Mouse (Mus musculus) limb, embryonic 14.5 days (tissue): ENCODE data around the gene Fggy. TPM values are rescaled to one million over a fixed set of nuclear protein-coding genes. Genes with fewer than 3 reads are reported as not detected.

Source experiments
- ATAC-seq: fragments of 200-750 bp; cut with Nextera tagmentation; 2 replicates; pipeline ENCODE4 v1.8.0; 2017; ENCODE audit warnings: low read depth, moderate number of reproducible peaks, moderate TSS enrichment; ENCODE audit not compliant: low FRiP score
- DNase-seq: peaks from one replicate; pipeline ENCODE4 v3.0.0-alpha.2; 2015; ENCODE audit warnings: low spot score
- H3K27ac ChIP-seq: fragments of 300-500 bp; sonication (generic); replicated peaks from 2 replicates; pipeline ENCODE4 v1.5.1; 2014; ENCODE audit warnings: low read depth, mild to moderate bottlenecking, low read length, moderate library complexity, mixed read lengths
- H3K27me3 ChIP-seq: fragments of 300-500 bp; sonication (generic); 2 replicates; pipeline ENCODE4 v1.6.1; 2014; ENCODE audit warnings: low read length, mixed read lengths; ENCODE audit not compliant: control insufficient read depth, insufficient read depth
- H3K36me3 ChIP-seq: fragments of 300-500 bp; sonication (generic); 2 replicates; pipeline ENCODE4 v1.6.1; 2014; ENCODE audit warnings: mild to moderate bottlenecking, low read length, moderate library complexity, mixed read lengths; ENCODE audit not compliant: control insufficient read depth, insufficient read depth
- H3K4me1 ChIP-seq: fragments of 300-500 bp; sonication (generic); 2 replicates; pipeline ENCODE4 v1.6.1; 2014; ENCODE audit warnings: antibody characterized with exemption, low read length, mixed read lengths; ENCODE audit not compliant: control insufficient read depth, insufficient read depth
- H3K4me2 ChIP-seq: fragments of 300-500 bp; sonication (generic); replicated peaks from 2 replicates; pipeline ENCODE4 v1.6.1; 2014; ENCODE audit warnings: low read depth, mild to moderate bottlenecking, low read length, moderate library complexity; ENCODE audit not compliant: severe bottlenecking
- H3K4me3 ChIP-seq: fragments of 300-500 bp; sonication (generic); replicated peaks from 2 replicates; pipeline ENCODE4 v1.5.1; 2014; ENCODE audit warnings: low read length
- H3K9ac ChIP-seq: fragments of 300-500 bp; sonication (generic); 2 replicates; pipeline ENCODE4 v1.6.1; 2014; ENCODE audit warnings: mild to moderate bottlenecking, low read depth, low read length, moderate library complexity; ENCODE audit not compliant: severe bottlenecking
- H3K9me3 ChIP-seq: fragments of 300-500 bp; sonication (generic); 2 replicates; pipeline ENCODE4 v1.6.1; 2016; ENCODE audit warnings: low read length; ENCODE audit not compliant: control insufficient read depth
- POLR2A ChIP-seq: fragments of 200-500 bp; IDR thresholded peaks from 2 replicates; pipeline ENCODE4 v1.8.0; 2012; ENCODE audit warnings: inconsistent platforms, mild to moderate bottlenecking, moderate library complexity, borderline replicate concordance; ENCODE audit not compliant: insufficient read depth, insufficient read length; ENCODE audit errors: extremely low read depth
- WGBS: fragments of 180-500 bp; shearing (Covaris S2); extraction: QIAGEN DNeasy Blood & Tissue Kit; methylation state at CpG from one replicate; pipeline ENCODE4 v1.1.7; 2014; 5-methylcytosine and 5-hydroxymethylcytosine counted together
- polyA plus RNA-seq, 2 experiments: library from polyadenylated mRNA; depleted of rRNA in 1 of 2; stranded (reverse) in 1 of 2; unstranded in 1 of 2; fragments of >200 nt; fragmentation: Nextera tagmentation in 1 of 2; extraction: Ambion mirVana in 1 of 2; gene quantifications; 2 replicates each; pipeline versions ENCODE4 v1.2.1 to v1.2.3; 2012 to 2014

Fggy gene
- polyA plus RNA-seq, 2 experiments: 5.7 to 7.8 TPM

- Histone ChIP-seq H3K27me3 (no peaks in the 10 kb centered on the region), H3K9me3 (no peaks in the 10 kb centered on the region), H3K27ac (no peak overlapping the region), H3K4me2 (no peak overlapping the region), H3K9ac (no peak overlapping the region), H3K4me3 (no peak overlapping the region), H3K36me3 (no peaks in the 10 kb centered on the region), H3K4me1 (0 out of 2 replicates have a peak, but pooled peaks cover 3% of the 10 kb centered on the region)
- no peak for TF ChIP-seq POLR2A
- no peak for ATAC-seq
- WGBS: 39% methylated on average over 3 of the region's 3 CpGs
- no peak for DNase-seq
Observed at GRCm38 (mm10) chr4:95575411-95575911, 18.2 kb downstream of the Fggy start.

GRCm38 (mm10) chr4:95579183-95579582 is 21.9 kb downstream of the Fggy start:
- no peak for ATAC-seq
- no peak for TF ChIP-seq POLR2A
- H3K27ac ChIP-seq: no peak overlapping the region

GRCm38 (mm10) chr4:95584107-95584762 is 26.9 kb downstream of the Fggy start:
- H3K4me2 ChIP-seq: no peak overlapping the region
- no peak overlapping the region for H3K9ac ChIP-seq
- 44% methylated on average over 4 of the region's 4 CpGs for WGBS
- H3K4me1 ChIP-seq: peaks cover 5% of the 10 kb centered on the region; the same call in 1 of the 2 replicates
- H3K27me3 ChIP-seq: no peaks in the 10 kb centered on the region
- peak; percentile 83 for ATAC-seq
- no peak overlapping the region for H3K27ac ChIP-seq
- DNase-seq: no peak
- TF ChIP-seq POLR2A: no peak
- H3K36me3 ChIP-seq: no peaks in the 10 kb centered on the region
- H3K4me3 ChIP-seq: no peak overlapping the region
- H3K9me3 ChIP-seq: no peaks in the 10 kb centered on the region

More at GRCm38 (mm10) chr4:95579183-95579582, 21.9 kb downstream of the Fggy start:
- 88% methylated on average over 5 of the region's 5 CpGs for WGBS
- Histone ChIP-seq H3K27me3 (no peaks in the 10 kb centered on the region), H3K4me2 (no peak overlapping the region), H3K4me3 (no peak overlapping the region), H3K4me1 (0 out of 2 replicates have a peak, but pooled peaks cover 3% of the 10 kb centered on the region), H3K36me3 (no peaks in the 10 kb centered on the region), H3K9ac (no peak overlapping the region), H3K9me3 (no peaks in the 10 kb centered on the region)
- DNase-seq: no peak

GRCm38 (mm10) chr4:95586274-95587001 is 29.1 kb downstream of the Fggy start:
- no peaks in the 10 kb centered on the region for H3K36me3 ChIP-seq
- no peak for ATAC-seq
- no peak overlapping the region for H3K9ac ChIP-seq
- H3K9me3 ChIP-seq: no peaks in the 10 kb centered on the region
- DNase-seq: no peak
- no peaks in the 10 kb centered on the region for H3K27me3 ChIP-seq
- H3K4me1 ChIP-seq: peaks cover 8% of the 10 kb centered on the region
- H3K27ac ChIP-seq: no peak overlapping the region
- H3K4me2 ChIP-seq: no peak overlapping the region
- no peak for TF ChIP-seq POLR2A
- WGBS: 61% methylated on average over 4 of the region's 4 CpGs
- H3K4me3 ChIP-seq: no peak overlapping the region

- Histone ChIP-seq H3K27ac (no peak overlapping the region), H3K27me3 (no peaks in the 10 kb centered on the region), H3K9ac (no peak overlapping the region), H3K4me1 (peaks cover 8% of the 10 kb centered on the region), H3K4me2 (no peak overlapping the region), H3K36me3 (no peaks in the 10 kb centered on the region), H3K4me3 (no peak overlapping the region), H3K9me3 (no peaks in the 10 kb centered on the region)
- 79% methylated on average over 2 of the region's 2 CpGs for WGBS
- ATAC-seq: no peak
- no peak for DNase-seq
- no peak for TF ChIP-seq POLR2A
Observed at GRCm38 (mm10) chr4:95588722-95589283, 31.5 kb downstream of the Fggy start.
